Mouse (Mus musculus): ENCODE measurements around the gene Chst5.

GRCm38 (mm10) chr8:111875758-111876157 is 34.5 kb downstream of the Chst5 start:
- TF ChIP-seq CTCF (IDR thresholded peaks at IDR 0.05; ENCODE audit: low read depth, low read length) = no peak
- TF ChIP-seq TAL1 (conservative IDR thresholded peaks at IDR 0.05; ENCODE audit: low read depth, low read length) = no peak
- TF ChIP-seq GATA1 (IDR thresholded peaks at IDR 0.05; ENCODE audit: borderline replicate concordance, low read length) = no peak
